Mouse (Mus musculus) cerebellum, postnatal 14 days (tissue): Measurements from ENCODE around the gene 4930442H23Rik.

Experiments used
- DNase-seq, 2 experiments: peaks; one replicate each; pipeline ENCODE4 v3.0.0; 2021; ENCODE audit warnings: mixed read lengths in 2 of 2

4930442H23Rik gene

DNA sequence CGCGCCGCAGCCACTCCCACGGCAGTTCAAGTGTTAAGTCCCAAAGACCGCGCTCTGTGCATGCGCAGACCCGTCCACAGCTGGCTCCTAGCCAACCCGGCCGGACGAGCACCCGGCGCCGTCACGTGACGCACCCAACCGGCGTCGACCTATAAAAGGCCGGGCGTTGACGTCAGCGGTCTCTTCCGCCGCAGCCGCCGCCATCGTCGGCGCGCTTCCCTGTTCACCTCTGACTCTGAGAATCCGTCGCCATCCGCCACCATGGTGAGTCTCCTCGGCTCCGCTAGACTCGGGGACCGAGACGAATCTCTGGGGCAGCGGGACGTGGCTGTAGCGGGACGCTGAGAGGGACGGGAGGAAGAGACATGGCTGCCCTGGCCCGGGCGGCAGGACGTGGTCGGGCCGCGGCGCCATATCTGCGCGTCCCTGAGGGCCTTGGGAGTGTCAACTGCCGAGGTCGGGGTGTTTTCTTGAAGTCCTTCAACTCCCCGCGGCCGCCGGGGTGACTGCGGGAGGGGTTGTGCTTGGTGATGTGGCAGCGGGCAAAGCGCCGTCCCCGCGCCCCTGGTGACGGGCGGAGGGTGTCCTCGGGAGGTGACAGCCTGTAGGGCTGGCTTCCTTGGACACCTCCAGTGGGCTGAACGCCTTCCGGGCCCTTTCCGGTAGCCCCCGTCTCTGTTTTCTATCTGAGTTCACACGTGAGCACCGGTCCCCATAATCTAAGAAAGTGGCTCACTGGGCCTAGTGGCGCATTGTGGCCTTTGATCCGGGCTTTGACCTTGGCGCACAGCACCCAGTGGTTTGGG lies 7.0 kb downstream of the 4930442H23Rik start, which contains the start of gene Eef2:
TSS of gene Eef2 (plus strand) at position 166 of the 806 bp plus-strand sequence.
- DNase-seq, result peak; percentile 100

DNA sequence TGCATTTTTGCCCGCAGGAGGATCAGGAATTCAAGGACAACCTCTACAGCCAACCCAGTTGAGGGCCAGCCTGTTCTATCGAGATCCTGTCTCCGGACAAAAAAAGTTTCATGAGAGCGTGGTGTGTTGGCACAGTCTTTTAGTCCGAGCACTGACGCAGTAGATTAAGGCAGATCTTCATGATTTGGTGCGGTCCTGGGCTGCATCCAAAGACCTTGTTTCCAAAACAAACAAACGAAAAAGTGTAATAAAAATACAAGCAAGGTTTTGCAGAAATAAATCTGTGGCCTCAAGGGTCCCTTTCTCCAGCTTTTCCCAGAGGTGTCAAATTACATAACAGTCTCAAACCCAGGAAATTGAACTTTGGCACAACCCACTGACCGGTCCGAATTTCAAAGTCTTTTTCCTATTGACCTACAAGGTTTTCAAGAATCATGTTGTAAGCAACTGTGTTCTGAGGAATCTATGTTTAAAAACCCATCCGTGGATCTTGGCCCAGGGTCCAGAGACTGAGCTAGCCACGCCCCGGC lies 7.6 kb downstream of the 4930442H23Rik start:
- DNase-seq, result no peak

DNA sequence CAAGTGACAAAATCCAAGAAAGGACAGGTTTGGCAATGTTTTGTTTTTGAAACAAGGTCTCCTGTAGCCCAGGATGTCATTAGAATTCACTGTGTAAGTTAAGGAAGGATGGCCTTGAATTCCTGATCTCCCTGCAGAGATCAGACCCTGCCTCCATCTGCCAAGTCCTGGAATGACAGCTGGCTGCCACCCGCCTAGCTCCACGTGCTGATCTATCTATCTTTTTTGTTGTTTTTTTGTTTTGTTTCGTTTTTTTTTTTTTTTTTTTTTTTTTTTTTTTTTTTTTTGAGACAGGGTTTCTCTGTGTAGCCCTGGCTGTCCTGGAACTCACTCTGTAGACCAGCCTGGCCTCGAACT lies 8.3 kb downstream of the 4930442H23Rik start:
- peak in 1 of 2 experiments; percentile 66 for DNase-seq

DNA sequence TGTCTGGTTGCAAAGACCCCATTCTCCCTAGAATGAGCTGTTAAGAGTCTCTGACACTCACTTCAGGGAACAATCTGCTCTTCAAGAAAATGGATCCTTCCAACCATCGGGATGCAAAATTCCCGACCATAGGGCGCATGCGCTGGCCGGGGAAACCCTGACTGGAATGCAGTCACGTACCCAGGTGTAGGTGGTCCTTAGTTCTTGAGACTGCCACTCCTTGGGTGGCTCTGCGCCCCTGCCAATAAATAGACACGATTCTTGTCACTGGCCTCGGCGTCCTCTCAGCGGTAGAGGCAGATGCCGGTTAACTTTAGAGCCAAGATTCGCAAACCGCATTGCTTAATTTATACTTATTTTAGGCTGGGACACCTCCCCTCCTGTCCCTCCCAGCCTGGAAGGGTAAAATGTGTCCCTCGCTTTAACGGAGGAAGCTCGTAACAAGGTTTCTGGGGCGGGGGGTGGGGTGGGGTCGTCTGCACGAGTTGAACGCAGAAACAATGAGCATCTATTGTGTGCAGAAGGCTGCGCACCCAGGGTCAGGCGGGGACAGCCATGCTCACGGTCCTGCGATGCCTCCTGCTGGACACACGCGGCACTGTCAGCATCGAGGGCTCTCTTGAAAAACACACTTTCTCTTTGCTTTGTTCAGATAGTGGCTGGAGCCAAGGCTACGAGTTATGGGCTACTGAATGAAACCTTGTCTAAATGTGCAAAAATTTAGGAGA lies 8.9 kb downstream of the 4930442H23Rik start:
- DNase-seq, result peak; percentile 96 to 97

DNA sequence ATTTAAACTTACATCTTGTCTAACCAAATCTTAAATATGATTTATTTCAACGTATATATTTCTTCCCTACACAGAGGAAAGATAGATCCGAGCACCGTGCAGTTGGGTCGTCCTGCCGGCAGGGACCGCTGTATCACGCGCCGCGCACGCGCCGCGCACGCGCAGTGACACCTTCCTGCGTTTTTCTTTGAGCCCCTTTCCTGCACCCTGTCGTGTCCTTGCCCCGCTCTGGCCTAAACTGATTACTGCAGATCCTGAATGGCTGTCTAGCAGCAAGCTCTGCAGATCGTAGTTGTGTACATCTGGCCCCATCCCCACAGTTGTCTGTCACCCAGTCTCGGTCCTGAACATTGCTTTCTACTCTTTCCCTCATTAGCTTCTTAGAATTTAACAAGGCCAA lies 10.5 kb downstream of the 4930442H23Rik start:
- peak; percentile 89 to 90 for DNase-seq

DNA sequence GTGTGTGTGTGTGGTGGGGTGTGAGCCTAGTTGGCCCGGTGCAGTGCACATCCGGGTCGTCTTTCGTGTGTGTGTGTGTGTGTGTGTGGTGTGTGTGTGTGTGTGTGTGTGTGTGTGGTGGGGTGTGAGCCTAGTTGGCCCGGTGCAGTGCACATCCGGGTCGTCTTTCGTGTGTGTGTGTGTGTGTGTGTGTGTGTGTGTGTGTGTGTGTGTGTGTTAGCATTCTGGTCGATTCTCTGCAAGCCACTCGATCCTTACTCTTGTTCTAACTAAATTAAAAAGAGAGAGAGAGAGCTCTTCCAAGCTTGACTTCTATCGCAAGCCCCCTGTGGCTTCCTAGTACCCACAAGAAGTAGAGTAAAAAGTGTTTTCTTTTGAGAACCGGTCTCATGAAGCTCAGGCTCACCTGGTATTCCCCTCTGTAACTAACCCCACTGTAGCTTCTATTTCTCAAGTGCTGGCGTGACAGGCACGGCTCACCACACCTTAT lies 14.2 kb downstream of the 4930442H23Rik start:
- DNase-seq, result peak in 1 of 2 experiments; percentile 70

DNA sequence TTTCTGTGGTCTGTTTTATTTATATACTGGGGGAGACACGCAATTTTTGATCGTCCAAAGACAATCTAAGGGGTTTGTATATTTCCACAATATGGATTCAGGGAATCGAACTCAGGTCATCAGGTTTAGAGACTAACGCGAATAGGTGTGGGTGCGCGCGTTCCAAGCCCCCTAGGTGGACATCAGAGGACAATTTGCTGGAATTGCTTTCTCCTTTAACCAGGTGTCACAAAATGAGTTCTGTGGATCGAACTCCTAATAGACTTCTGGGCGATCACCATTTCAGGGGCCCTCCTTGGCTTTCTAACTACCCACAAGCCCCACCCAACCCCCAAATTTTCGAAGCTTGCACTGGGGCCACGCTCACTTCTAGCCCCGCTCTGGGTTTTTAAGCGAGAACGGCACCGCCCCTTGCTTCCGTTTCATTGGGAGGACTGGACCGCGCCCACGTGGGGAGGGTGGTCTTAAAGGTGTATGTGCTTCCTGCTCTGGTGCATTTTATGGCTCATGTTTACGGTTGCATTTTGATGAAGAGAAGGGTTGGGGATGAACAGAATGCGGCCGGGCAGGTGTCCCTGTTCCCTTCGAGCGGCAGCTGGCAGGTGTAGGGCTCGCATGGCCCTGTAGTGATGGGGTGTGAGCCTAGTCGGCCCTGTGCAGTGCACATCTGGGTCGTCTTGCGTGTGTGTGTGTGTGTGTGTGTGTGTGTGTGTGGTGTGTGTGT lies 15.0 kb downstream of the 4930442H23Rik start:
- DNase-seq, result peak; percentile 84 to 89

DNA sequence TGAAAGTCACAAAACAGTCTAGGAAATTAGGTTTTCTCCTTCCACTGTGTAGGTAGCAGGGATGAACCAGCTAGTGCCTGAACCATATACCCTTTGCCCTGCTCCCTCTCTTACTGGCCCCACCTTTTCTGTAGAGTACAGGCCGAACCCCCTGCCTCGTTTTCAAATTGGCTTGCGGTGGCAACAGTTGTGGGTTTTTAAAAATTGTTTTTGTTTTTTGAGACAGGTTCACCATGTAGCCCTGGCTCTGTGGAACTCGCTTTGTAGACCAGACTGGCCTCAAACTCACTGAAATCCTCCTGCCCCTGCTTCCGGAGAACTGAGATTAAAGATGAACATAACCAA lies 15.6 kb downstream of the 4930442H23Rik start:
- no peak for DNase-seq

DNA sequence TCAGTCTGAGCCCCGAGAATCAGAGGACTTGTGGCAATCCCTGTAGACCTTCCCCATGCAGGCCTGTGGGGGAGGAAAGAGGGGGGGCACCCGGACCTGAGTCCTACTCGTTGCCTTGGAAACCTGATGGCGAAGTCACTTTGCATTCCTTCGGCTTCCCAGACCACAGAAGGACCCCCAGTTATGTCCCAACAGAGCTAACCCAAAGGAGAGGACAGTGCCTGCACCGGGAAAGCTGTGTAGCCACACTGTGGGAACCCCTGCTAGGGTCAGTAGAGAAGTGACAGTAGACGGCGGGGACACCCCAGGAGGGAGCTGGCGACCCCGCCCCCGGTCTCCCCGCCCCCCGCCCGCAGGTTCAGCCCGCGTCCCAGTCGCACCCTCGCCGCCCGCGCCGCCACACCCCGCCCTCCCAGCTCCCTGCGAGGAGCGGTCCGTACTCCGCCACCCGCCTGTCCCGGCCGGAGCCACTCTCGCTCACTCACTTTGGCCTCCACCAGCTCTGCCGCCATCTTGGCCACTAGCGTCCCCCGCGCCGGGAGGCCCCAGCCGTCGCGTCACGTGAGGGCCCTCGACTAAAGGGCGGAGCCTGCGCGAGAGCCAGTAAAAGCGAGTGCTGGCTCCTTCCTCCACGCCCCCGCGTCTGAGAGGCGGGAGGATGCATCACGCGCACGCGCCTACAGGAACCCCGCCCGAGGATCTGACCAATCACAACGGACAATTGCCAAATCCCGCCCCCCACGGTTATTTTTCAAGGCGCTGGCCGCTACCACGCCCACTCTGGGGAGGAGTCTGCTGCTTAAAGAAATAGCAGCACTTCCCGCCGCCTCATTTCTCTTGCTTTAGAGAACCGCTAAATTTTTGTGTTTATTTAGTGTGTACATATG lies 16.2 kb downstream of the 4930442H23Rik start, which contains the start of gene Pias4:
TSS of gene Pias4 (minus strand) at position 724 of the 887 bp plus-strand sequence.
- peak; percentile 100 for DNase-seq

DNA sequence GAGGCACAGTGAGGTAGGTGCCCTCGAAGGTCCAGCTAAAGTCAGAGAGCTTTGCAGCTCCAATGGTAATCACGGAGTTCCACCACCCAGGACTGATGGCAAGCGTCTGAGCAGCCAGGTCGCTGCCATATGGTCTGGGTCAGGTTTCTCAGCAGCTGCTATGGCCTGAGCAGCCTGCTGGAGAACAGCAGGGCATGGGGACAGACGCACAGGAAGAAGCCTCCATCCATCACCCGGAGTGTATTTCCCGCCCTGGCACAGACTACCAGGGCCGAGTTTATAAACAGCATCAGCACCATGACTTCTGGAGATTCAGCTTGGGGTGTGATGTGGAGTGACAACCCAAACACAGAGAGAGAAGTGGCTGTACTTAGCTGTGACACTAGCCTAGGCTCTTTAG lies 18.5 kb downstream of the 4930442H23Rik start:
- DNase-seq, result peak; percentile 51 to 58

DNA sequence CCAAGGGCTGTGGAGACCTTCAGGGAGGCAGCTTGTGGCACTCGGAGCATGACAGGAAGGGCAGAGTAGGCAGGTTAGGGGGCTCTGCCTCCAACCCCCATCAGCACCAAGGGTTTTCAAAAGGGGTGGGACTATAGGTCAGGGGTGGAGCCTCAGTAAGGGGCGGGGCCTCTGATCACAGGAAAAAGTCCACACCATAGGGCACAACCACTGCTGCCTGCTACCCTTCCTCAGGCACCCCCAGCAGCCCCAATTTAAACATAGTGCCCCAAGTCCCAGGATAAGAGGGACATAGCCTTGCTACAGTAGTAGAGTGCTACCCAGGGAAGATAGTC lies 21.4 kb downstream of the 4930442H23Rik start:
- DNase-seq, result peak in 1 of 2 experiments; percentile 22

DNA sequence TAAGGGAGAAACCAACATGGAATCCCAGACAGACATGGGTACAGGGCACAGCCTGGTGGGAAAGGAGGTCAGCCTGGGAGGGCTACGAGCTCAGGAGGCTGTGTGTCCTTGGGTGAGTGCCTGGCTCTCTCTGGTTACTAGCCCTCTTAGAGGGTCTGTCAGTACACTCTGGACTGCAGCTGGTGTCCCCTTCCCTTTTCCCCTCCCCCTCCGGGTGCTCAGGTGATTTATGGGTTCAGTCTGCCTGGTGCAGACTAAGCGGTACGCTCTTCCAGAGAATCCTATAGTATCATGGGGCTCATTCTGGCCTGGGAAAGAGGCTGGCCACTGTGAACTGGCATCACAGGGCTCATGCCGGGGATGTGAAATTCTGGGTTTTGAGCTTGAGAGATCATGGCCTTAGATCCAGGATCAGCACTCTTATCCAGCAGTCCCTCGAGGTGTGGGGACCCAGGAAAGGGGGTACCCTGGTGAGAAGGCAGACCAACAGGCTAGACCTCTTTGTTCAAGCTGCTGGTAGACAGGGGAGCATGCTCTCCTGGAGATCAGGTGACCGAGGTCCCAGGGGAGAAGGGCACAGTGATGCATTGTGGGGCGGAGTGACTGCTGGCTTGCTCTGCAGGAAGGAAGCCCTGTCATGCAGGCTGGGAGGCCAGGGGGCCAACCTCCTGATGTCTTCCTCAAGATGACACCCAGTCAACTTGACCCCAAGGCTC lies 21.9 kb downstream of the 4930442H23Rik start:
- DNase-seq, result peak in 1 of 2 experiments; percentile 17

DNA sequence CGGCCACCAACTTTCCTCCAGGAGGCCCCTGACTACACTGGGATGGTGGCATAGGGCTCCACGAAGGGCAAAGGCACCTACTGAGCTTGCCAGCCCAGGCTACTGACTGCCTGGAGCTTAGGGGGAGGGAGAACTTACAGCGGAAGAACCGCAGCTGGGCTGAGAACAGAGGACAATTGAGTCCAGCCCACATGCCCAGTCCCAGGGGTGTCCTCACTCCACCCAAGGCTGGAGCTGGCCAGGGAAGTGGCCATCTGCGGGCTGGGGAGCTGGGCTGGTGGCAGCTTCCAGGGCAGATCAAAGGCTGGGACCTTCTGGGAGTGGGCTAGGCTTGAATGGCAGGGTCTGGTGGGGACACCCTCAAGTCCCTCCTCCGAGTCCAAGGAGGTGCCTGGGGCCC lies 28.9 kb downstream of the 4930442H23Rik start:
- no peak for DNase-seq

DNA sequence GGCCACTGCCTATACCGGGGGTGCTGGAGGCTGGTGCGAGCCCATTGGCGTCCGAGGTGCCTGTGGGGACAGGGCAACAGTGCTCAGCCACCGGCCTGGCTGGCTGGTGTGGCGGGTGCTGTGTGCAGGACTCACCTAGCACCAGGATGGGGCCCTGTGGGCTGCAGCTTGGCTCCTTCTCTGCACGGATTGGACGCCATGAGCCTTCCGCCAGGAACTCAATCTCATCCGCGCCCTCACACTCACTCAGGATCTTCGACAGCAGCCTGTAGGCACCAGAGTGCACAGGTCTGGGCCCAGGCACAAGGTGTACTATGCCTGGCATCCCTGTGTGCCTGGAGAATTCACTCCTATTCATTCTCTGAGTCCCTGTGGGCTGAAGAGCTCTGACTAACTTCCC lies 29.3 kb downstream of the 4930442H23Rik start:
- DNase-seq, result no peak

DNA sequence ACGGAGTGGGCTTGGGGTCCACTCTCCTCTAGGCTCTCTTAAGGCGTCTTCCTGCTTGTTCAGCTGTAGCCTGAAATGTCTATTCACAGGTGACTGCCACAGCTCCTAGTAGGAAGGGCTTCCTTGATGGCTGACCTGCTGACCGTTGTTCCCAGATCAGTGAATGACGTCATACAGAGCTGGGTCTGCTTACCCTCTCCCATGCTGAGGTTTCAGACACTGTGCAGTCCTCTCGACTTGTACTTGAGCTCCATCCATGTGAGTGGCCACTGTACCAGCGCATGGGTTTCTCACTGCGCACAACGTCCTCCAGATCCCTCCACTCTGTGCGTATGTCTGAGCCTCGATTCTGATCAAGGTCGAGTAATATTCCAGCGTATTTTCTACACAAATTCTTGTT lies 31.0 kb downstream of the 4930442H23Rik start:
- no peak for DNase-seq

DNA sequence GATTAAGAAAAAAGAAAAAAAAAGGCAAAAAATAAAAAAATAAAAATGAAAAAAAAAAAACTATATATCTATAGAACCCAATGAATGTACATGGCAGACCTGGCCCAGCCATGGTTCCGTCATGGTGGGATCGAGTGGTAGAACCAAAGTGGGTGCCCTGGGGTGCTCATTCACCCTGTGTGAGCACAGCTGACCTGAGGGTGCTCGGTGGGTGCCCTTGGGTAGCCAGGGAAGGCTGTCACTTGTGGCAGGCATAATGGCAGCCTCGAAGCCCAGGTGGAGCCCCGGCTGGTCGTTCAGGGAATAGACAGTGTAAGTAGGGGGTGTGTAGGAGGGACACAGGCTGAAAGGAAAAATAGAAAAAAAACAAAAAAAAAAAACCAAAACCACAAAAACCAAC lies 32.4 kb downstream of the 4930442H23Rik start:
- no peak for DNase-seq

DNA sequence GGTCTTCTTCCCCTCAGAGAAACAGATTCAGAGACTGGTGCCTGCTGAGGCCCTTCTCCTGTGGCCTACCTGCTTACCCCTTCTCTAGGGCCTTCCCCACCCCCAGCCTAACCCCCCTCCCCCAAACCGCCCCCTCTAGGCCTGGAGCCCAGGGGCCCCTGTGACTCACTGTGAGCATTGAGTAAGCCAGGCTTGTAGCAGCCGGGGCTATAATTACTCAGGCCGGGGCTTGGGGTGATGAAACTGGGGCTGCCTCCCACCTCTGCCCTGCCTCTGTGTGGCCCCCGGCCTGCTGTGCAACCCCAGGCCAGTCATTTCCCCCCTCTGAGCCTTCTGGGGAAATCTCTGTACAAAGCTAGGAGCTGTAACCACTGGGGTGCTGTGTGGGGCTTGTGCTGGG lies 37.4 kb downstream of the 4930442H23Rik start:
- DNase-seq, result no peak

DNA sequence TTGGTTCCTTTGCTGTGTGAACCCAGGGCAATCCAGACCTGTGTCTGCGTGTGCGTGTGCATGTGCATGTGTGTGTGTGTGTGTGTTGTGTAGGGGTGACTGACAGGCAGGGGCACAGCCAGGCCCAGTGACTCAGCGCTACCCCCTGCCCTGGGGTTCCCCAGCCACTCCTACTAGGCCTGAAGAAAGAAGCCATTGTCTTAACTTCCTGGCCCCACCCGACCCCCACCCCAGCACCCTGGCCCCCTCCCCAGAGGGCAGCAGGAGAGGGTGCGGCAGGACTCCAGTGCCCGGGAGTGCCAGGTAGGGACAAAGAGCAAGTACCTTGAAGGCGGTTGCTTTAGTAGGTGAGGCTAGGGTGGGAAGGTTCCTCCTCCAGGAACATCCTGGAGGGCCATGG lies 37.9 kb downstream of the 4930442H23Rik start:
- DNase-seq, result no peak

DNA sequence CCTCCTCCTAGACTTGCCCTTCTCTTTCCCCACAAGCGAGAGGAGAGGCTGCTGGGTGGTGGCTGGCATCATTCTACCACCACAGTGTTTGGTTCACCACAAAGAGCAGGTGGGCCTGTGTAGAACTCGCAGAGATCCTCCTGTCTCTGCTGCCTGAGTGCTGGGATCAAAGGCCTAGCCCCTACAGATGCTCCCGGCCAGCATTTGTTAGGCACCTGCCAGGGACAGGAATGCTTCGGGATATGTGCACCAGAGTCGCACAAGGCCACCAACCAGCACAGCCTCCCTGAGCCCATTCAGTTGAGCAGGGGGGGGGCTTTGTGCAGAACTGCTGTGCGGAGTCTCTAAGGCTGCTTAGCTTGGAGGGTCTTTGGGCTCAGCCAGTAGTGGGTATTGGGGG lies 38.3 kb downstream of the 4930442H23Rik start:
- no peak for DNase-seq

DNA sequence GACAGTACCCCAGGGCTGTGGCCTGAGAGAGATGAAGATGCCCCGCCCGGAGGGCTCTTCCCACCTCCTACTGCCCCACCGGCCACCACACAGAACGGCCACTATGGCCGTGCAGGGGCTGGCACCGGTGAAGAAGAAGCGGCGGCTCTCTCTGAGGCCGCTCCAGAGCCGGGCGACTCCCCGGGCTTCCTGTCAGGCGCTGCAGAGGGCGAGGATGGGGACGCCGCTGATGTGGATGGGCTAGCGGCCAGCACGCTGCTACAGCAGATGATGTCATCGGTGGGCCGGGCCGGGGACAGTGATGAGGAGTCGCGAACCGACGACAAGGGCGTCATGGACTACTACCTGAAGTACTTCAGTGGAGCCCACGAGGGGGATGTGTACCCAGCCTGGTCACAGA lies 39.0 kb downstream of the 4930442H23Rik start:
- DNase-seq, result no peak

DNA sequence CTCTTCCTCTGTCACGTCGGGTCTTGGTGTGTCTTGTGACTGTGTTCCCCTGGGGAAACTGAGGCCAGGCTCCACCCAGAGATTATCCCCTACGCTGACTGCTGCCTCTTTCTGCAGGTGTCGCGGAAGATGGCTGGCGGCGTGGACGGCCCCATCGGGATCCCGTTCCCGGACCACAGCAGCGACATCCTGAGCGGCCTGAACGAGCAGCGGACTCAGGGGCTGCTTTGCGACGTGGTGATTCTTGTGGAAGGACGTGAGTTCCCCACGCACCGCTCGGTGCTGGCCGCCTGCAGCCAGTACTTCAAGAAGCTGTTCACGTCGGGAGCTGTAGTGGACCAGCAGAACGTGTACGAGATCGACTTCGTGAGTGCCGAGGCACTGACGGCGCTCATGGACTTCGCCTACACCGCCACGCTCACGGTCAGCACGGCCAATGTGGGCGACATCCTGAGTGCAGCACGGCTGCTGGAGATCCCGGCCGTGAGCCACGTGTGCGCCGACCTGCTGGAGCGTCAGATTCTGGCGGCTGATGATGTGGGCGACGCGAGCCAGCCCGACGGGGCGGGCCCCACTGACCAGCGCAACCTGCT lies 39.7 kb downstream of the 4930442H23Rik start:
- DNase-seq, result no peak
